9 mouse cellular contexts compared by ENCODE assay signal in the genomic region with DNA sequence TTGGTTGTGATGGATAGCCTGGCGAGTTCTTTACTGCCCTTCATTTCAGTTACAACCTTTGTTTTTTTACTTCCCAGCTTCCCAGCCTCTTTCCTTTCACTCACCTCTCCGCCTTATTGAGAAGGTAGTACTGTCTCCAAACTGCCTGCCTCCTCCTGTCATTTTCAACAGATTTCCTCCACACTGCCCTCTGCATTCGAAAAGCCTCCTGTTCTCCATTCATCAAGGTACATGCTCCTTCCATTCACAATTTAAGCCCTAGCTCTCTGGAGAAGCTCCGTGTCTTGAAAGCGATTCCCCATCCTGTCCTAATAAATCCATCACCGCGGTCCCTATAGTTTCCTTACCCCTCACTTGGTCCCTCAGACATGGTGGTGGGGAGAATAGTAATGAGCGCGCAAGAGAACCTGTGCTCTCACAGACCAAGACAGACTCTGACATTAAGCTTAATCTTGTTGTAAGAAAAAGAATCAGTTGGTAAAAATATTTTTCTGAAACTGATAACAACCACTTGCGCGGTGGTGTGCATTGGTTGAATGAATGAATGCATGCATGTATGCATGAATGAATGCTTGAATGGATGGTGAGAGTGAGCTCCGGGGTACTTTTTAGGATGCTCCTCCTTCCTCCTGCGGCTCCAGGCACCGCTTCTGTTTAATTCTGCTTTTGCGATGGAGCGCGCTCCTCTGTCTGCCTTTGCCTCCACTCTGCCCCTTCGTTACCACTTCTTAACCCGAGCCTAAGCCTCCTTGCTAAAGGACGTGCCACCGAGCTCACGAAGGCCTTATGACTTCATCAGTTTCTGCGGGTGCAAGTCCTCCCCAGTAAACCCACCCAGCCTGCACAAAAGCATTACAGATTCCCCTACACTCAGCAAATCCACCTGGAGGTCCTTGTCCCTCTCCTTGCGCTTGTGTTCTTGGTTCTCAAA. TPM values are rescaled to one million over a fixed set of nuclear protein-coding genes. Genes with fewer than 3 reads are reported as not detected.
DNase-seq lines count a peak whose midpoint lies in the region; ATAC-seq lines count a peak whose summit lies in the region.
"Had no signal": no experiment of that assay in that cellular context is flagged by ENCODE, and none has a peak within 500 bp of the region (broad histone marks: within the 10 kb centered on the region; RNA-seq: fewer than 3 reads in every experiment).

No protein-coding gene starts in this region.

- no peaks in the 10 kb centered on the region for H3K9me3 ChIP-seq in kidney, embryonic 16.5 days (ENCODE audit: low read length)
- H3K9me3 ChIP-seq in hindbrain, embryonic 11.5 days (ENCODE audit: control insufficient read depth, low read length): no peaks in the 10 kb centered on the region
- no peaks in the 10 kb centered on the region for H3K9me3 ChIP-seq in midbrain, embryonic 12.5 days

- no peak overlapping the region for H3K9ac ChIP-seq in kidney, embryonic 16.5 days (replicated peaks; ENCODE audit: low read length)
- no peak overlapping the region; the same call in 1 of the 2 replicates for H3K9ac ChIP-seq in hindbrain, embryonic 11.5 days (ENCODE audit: low read depth, low read length)
- H3K9ac ChIP-seq in midbrain, embryonic 12.5 days (replicated peaks): peak overlapping the region; percentile 45; the same call in 1 of the 2 replicates

- ATAC-seq in kidney, embryonic 16.5 days (ENCODE audit: low FRiP score, low TSS enrichment): peak; percentile 12; the same call in 1 of the 2 replicates
- ATAC-seq in hindbrain, embryonic 11.5 days (ENCODE audit: low FRiP score): peak; percentile 29; the same call in 1 of the 2 replicates
- ATAC-seq in midbrain, embryonic 12.5 days (ENCODE audit: low FRiP score, low read depth): peak; percentile 48
- no peak for ATAC-seq in erythroblast, adult 5-6 weeks (replicated peaks; ENCODE audit: low FRiP score, poor library complexity, severe bottlenecking)

- peaks cover 30% of the 10 kb centered on the region for H3K27me3 ChIP-seq in kidney, embryonic 16.5 days (ENCODE audit: insufficient read depth, low read length)
- H3K27me3 ChIP-seq in hindbrain, embryonic 11.5 days (ENCODE audit: control insufficient read depth, insufficient read depth, low read length): no peaks in the 10 kb centered on the region; the same call in 1 of the 2 replicates
- peaks cover 23% of the 10 kb centered on the region for H3K27me3 ChIP-seq in midbrain, embryonic 12.5 days

- no peaks in the 10 kb centered on the region for H3K36me3 ChIP-seq in kidney, embryonic 16.5 days (ENCODE audit: insufficient read depth, low read length)
- H3K36me3 ChIP-seq in hindbrain, embryonic 11.5 days (ENCODE audit: control insufficient read depth, insufficient read depth, low read length): no peaks in the 10 kb centered on the region
- no peaks in the 10 kb centered on the region for H3K36me3 ChIP-seq in midbrain, embryonic 12.5 days

- WGBS in kidney, embryonic 16.5 days: 6% methylated on average over 24 of the region's 24 CpGs
- 7% methylated on average over 24 of the region's 24 CpGs for WGBS in hindbrain, embryonic 11.5 days
- 6% methylated on average over 24 of the region's 24 CpGs for WGBS in midbrain, embryonic 12.5 days

- peaks cover 9% of the 10 kb centered on the region; the same call in 1 of the 2 replicates for H3K4me1 ChIP-seq in kidney, embryonic 16.5 days (ENCODE audit: insufficient read depth, low read length)
- H3K4me1 ChIP-seq in hindbrain, embryonic 11.5 days (replicated peaks; ENCODE audit: control insufficient read depth, insufficient read depth, low read length): 0 out of 2 replicates have a peak, but pooled peaks cover 3% of the 10 kb centered on the region
- peaks cover 7% of the 10 kb centered on the region; the same call in 1 of the 2 replicates for H3K4me1 ChIP-seq in midbrain, embryonic 12.5 days

- no peak overlapping the region for H3K27ac ChIP-seq in kidney, embryonic 16.5 days (ENCODE audit: low read length)
- H3K27ac ChIP-seq in hindbrain, embryonic 11.5 days (ENCODE audit: low read depth, low read length): no peak overlapping the region
- H3K27ac ChIP-seq in midbrain, embryonic 12.5 days (replicated peaks): no peak overlapping the region

- peak overlapping the region; percentile 43 for H3K4me3 ChIP-seq in kidney, embryonic 16.5 days (ENCODE audit: low read length)
- H3K4me3 ChIP-seq in hindbrain, embryonic 11.5 days (ENCODE audit: low read depth, low read length): peak overlapping the region; percentile 35
- H3K4me3 ChIP-seq in midbrain, embryonic 12.5 days: peak overlapping the region; percentile 48

- no peak for DNase-seq in kidney, adult 8-10 months
- peak; percentile 46 for DNase-seq in embryo, embryonic 9.5 days (ENCODE audit: extremely low spot score)
- peak; percentile 55 for DNase-seq in hindbrain, embryonic 11.5 days (ENCODE audit: low spot score)
- DNase-seq in T-cell, adult 2 months (ENCODE audit: low spot score): no peak
- DNase-seq in thymus, postnatal 10 days (ENCODE audit: low spot score in 2 of 2): no peak

- peak overlapping the region; percentile 64 for H3K4me2 ChIP-seq in kidney, embryonic 16.5 days (replicated peaks; ENCODE audit: low read depth, low read length)
- peak overlapping the region; percentile 58 for H3K4me2 ChIP-seq in hindbrain, embryonic 11.5 days (replicated peaks; ENCODE audit: low read depth, low read length)
- H3K4me2 ChIP-seq in midbrain, embryonic 12.5 days (replicated peaks): peak overlapping the region; percentile 92

RNA-seq across cellular contexts. Expression of gene Hcrtr2, which starts 1.3 kb away (rescaled TPM):
- polyA plus RNA-seq in kidney, embryonic 16.5 days (2015; fragmentation: Nextera tagmentation; extraction: Ambion mirVana): 0.14 and 0.20 TPM in 2 replicates
- 0.68 and 1.6 TPM in 2 replicates for polyA plus RNA-seq in hindbrain, embryonic 11.5 days (2014; fragmentation: Nextera tagmentation; extraction: Ambion mirVana)
- 1.7 and 2.1 TPM in 2 replicates for polyA plus RNA-seq in midbrain, embryonic 12.5 days (2016; fragmentation: Nextera tagmentation; extraction: Ambion mirVana)
- not detected in 2 replicates for total RNA-seq in erythroblast, adult 5-6 weeks (2015; ENCODE audit: low replicate concordance)
- not detected in 2 replicates for total RNA-seq in erythroblast, adult 5-6 weeks (2017; ENCODE audit: low replicate concordance)
- polyA plus RNA-seq: large intestine, adult 2 months had no signal

Comparison
In these comparisons a context has a peak if more than half of its experiments do, and no peak if none do; other contexts are left out.
1. DNase-seq: peak in embryo, embryonic 9.5 days (single experiment) and hindbrain, embryonic 11.5 days (single experiment); none in kidney, adult 8-10 months (0 of 2), T-cell, adult 2 months (single experiment) and thymus, postnatal 10 days (0 of 2).
2. Peak in every context shown above with its lines, with median percentiles within 50 percentile points of each other: H3K4me2 ChIP-seq and H3K4me3 ChIP-seq.